1 mouse cellular context compared by ENCODE assay signal in genomic region chr7:19085495-19085894, GRCm38 (mm10).
TF ChIP-seq lines count a peak whose summit lies in the region.

No protein-coding gene starts in this region.

TF ChIP-seq in C2C12, 6 proteins besides CTCF, POLR2A, EP300 and RAD21:
- no peak for TF ChIP-seq MYOD1 (IDR thresholded peaks at IDR 0.05; ENCODE audit: control insufficient read depth, insufficient read length, low read depth)
- TF ChIP-seq MYOG (IDR thresholded peaks at IDR 0.05; ENCODE audit: control insufficient read depth, extremely low read depth, insufficient read length): no peak
- no peak for TF ChIP-seq USF1 (IDR thresholded peaks at IDR 0.05; ENCODE audit: low read depth)
- TF ChIP-seq MAX (IDR thresholded peaks at IDR 0.05): no peak
- TF ChIP-seq FOSL1 (IDR thresholded peaks at IDR 0.05; ENCODE audit: insufficient read depth, low read length, poor library complexity, severe bottlenecking): no peak
